Mouse (Mus musculus) G1E (cell line): ENCODE results near the gene Scmh1.

Source experiments
- CTCF ChIP-seq: IDR thresholded peaks from 2 replicates; pipeline ENCODE4 v1.5.1; 2012; ENCODE audit warnings: low read depth, low read length, inconsistent platforms, mixed read lengths
- GATA1 ChIP-seq: IDR thresholded peaks from 2 replicates; pipeline ENCODE4 v1.6.1; 2012; ENCODE audit warnings: borderline replicate concordance, low read length, inconsistent platforms, mixed read lengths
- GATA2 ChIP-seq: IDR thresholded peaks from 2 replicates; pipeline ENCODE4 v1.6.1; 2012; ENCODE audit warnings: low read depth, low read length, inconsistent platforms, borderline replicate concordance
- POLR2AphosphoS5 ChIP-seq: IDR thresholded peaks from 2 replicates; pipeline ENCODE4 v1.6.1; 2012; ENCODE audit warnings: low read depth, low read length, inconsistent platforms; ENCODE audit not compliant: insufficient replicate concordance
- TAL1 ChIP-seq: conservative IDR thresholded peaks from 2 replicates; pipeline ENCODE4 v1.6.1; 2012; ENCODE audit warnings: low read depth, low read length, inconsistent platforms, mixed read lengths

DNA sequence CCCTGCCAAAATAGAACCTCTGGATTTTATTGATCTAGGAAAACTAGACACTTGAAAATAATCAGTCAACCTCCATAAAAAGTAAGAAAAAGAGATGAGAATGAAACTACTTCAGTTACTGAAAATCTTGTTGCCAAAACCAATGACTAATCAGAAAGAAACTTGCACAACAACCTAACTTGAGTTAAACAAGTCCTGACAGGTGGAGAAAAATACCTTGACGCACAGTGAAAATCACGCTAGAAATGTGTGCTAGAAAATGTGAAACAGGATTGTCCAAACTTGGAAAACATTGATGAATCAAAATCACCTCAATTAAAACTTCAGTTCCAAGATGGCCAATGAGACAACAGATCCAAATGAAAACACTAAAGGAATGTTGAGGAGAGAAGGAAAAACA, 67.9 kb downstream of the Scmh1 start:
- no peak for TF ChIP-seq CTCF
- TF ChIP-seq GATA1 = no peak
- TF ChIP-seq TAL1 = no peak
- TF ChIP-seq POLR2AphosphoS5 = no peak
- TF ChIP-seq GATA2 = no peak
